Mouse (Mus musculus): ENCODE results near the gene Zscan26. TPM values are rescaled to one million over a fixed set of nuclear protein-coding genes. Genes with fewer than 3 reads are reported as not detected.
A peak's percentile ranks its signal among the peaks of the same experiment; 100 is the strongest.

Gene Zscan26
- polyA plus RNA-seq, 1 experiment from 2014 or later = 23.2 TPM

GRCm38 (mm10) chr13:21395623-21396022 lies 57.9 kb downstream of the Zscan26 start:
- Histone ChIP-seq H3K27ac (no peak overlapping the region), H3K27me3 (ENCODE audit: insufficient read depth, low read length) (no peaks in the 10 kb centered on the region), H3K9ac (ENCODE audit: low read depth, low read length) (no peak overlapping the region), H3K36me3 (ENCODE audit: insufficient read depth, low read length) (peaks cover 40% of the 10 kb centered on the region), H3K4me3 (replicated peaks; ENCODE audit: low read depth, low read length) (no peak overlapping the region), H3K4me2 (ENCODE audit: low read length) (no peak overlapping the region), H3K4me1 (replicated peaks; ENCODE audit: insufficient read depth, low read length) (no peaks in the 10 kb centered on the region), H3K9me3 (replicated peaks; ENCODE audit: low read length) (no peaks in the 10 kb centered on the region)
- 64% methylated on average over 6 of the region's 6 CpGs for WGBS
- no peak for DNase-seq (ENCODE audit: low spot score)
- TF ChIP-seq CTCF (IDR thresholded peaks at IDR 0.05; ENCODE audit: low read depth) = no peak
- 0 out of 2 replicates have a peak, but pooled peaks have one; percentile 10 for ATAC-seq (replicated peaks; ENCODE audit: low FRiP score, low read depth)

GRCm38 (mm10) chr13:21395211-21395610 lies 58.3 kb downstream of the Zscan26 start:
- H3K9ac ChIP-seq (ENCODE audit: low read depth, low read length) = no peak overlapping the region
- TF ChIP-seq CTCF (IDR thresholded peaks at IDR 0.05; ENCODE audit: low read depth) = no peak
- no peak overlapping the region for H3K4me3 ChIP-seq (replicated peaks; ENCODE audit: low read depth, low read length)
- peak; percentile 33 for DNase-seq (ENCODE audit: low spot score)
- no peak overlapping the region for H3K27ac ChIP-seq
- no peak for ATAC-seq (replicated peaks; ENCODE audit: low FRiP score, low read depth)
- H3K36me3 ChIP-seq (ENCODE audit: insufficient read depth, low read length) = peaks cover 44% of the 10 kb centered on the region
- H3K4me2 ChIP-seq (ENCODE audit: low read length) = no peak overlapping the region
- H3K4me1 ChIP-seq (replicated peaks; ENCODE audit: insufficient read depth, low read length) = no peaks in the 10 kb centered on the region
- no peaks in the 10 kb centered on the region for H3K27me3 ChIP-seq (ENCODE audit: insufficient read depth, low read length)
- H3K9me3 ChIP-seq (replicated peaks; ENCODE audit: low read length) = no peaks in the 10 kb centered on the region
- 82% methylated on average over 1 of the region's 1 CpGs for WGBS

MicroRNAs encoded within 50 kb of the gene (microRNA counts, 519-probe panel; counts per million panel counts)
- 330 counts per million, percentile 68 among the panel's probes with 10 or more counts for microRNA mmu-miR-1896

Small RNAs within 50 kb of the gene (microRNA-seq; reads per million reads assigned to microRNA genes)
- gene Mir1896 = not detected
- not detected for gene Mir6942

Other genes starting within 250 kb of the Zscan26 start
- gene Gpx5, start 161.0 kb downstream of the Zscan26 start, polyA plus RNA-seq (2015; fragmentation: Nextera tagmentation; extraction: Ambion mirVana) = not detected in 2 replicates
- 57.5 and 67.8 TPM in 2 replicates for gene Gpx6, start 141.6 kb downstream of the Zscan26 start, polyA plus RNA-seq (2015; fragmentation: Nextera tagmentation; extraction: Ambion mirVana)
- not detected in 2 replicates for gene Olfr1367, start 106.8 kb downstream of the Zscan26 start, polyA plus RNA-seq (2015; fragmentation: Nextera tagmentation; extraction: Ambion mirVana)
- gene Zscan12, start 90.9 kb downstream of the Zscan26 start, polyA plus RNA-seq (2015; fragmentation: Nextera tagmentation; extraction: Ambion mirVana) = 9.7 and 10.0 TPM in 2 replicates
- gene Zkscan3, start 51.0 kb downstream of the Zscan26 start, polyA plus RNA-seq (2015; fragmentation: Nextera tagmentation; extraction: Ambion mirVana) = 64.7 and 65.4 TPM in 2 replicates
- 2.0 and 2.5 TPM in 2 replicates for gene Pgbd1, start 12.7 kb downstream of the Zscan26 start, polyA plus RNA-seq (2015; fragmentation: Nextera tagmentation; extraction: Ambion mirVana)
- 3.4 and 3.7 TPM in 2 replicates for gene Nkapl, start 14.8 kb upstream of the Zscan26 start, polyA plus RNA-seq (2015; fragmentation: Nextera tagmentation; extraction: Ambion mirVana)
- 4.0 and 4.3 TPM in 2 replicates for gene Zkscan4, start 25.2 kb upstream of the Zscan26 start, polyA plus RNA-seq (2015; fragmentation: Nextera tagmentation; extraction: Ambion mirVana)
- not detected in 2 replicates for gene Gm10065, start 25.7 kb upstream of the Zscan26 start, polyA plus RNA-seq (2015; fragmentation: Nextera tagmentation; extraction: Ambion mirVana)
- 0.43 TPM in 2 replicates for gene AK157302, start 41.5 kb upstream of the Zscan26 start, polyA plus RNA-seq (2015; fragmentation: Nextera tagmentation; extraction: Ambion mirVana)
- 13.3 and 18.1 TPM in 2 replicates for gene Gm11273, start 47.7 kb upstream of the Zscan26 start, polyA plus RNA-seq (2015; fragmentation: Nextera tagmentation; extraction: Ambion mirVana)
- 4.6 and 5.0 TPM in 2 replicates for gene Zkscan8, start 77.4 kb upstream of the Zscan26 start, polyA plus RNA-seq (2015; fragmentation: Nextera tagmentation; extraction: Ambion mirVana)
- gene Olfr1366, start 89.1 kb upstream of the Zscan26 start, polyA plus RNA-seq (2015; fragmentation: Nextera tagmentation; extraction: Ambion mirVana) = 0.11 and 0.13 TPM in 2 replicates
- gene Olfr1535, start 106.2 kb upstream of the Zscan26 start, polyA plus RNA-seq (2015; fragmentation: Nextera tagmentation; extraction: Ambion mirVana) = not detected in 2 replicates
- not detected in 2 replicates for gene Olfr1364, start 128.0 kb upstream of the Zscan26 start, polyA plus RNA-seq (2015; fragmentation: Nextera tagmentation; extraction: Ambion mirVana)
- gene Olfr1362, start 160.3 kb upstream of the Zscan26 start, polyA plus RNA-seq (2015; fragmentation: Nextera tagmentation; extraction: Ambion mirVana) = not detected in 2 replicates
- not detected in 2 replicates for gene Olfr11, start 188.8 kb upstream of the Zscan26 start, polyA plus RNA-seq (2015; fragmentation: Nextera tagmentation; extraction: Ambion mirVana)
- not detected in 2 replicates for gene Olfr1361, start 209.7 kb upstream of the Zscan26 start, polyA plus RNA-seq (2015; fragmentation: Nextera tagmentation; extraction: Ambion mirVana)
- gene Olfr1360, start 223.7 kb upstream of the Zscan26 start, polyA plus RNA-seq (2015; fragmentation: Nextera tagmentation; extraction: Ambion mirVana) = not detected in 2 replicates
- not detected in 2 replicates for gene Olfr1359, start 244.4 kb upstream of the Zscan26 start, polyA plus RNA-seq (2015; fragmentation: Nextera tagmentation; extraction: Ambion mirVana)

All from kidney, postnatal 0 days (tissue).